Mouse (Mus musculus): ENCODE data around the gene Actl6b. TPM values are rescaled to one million over a fixed set of nuclear protein-coding genes. Genes with fewer than 3 reads are reported as not detected.

The Actl6b gene
- not detected for total RNA-seq (2021)
- long read RNA-seq, experiment 1: 0 reads
- long read RNA-seq, experiment 2: 0 reads

DNA sequence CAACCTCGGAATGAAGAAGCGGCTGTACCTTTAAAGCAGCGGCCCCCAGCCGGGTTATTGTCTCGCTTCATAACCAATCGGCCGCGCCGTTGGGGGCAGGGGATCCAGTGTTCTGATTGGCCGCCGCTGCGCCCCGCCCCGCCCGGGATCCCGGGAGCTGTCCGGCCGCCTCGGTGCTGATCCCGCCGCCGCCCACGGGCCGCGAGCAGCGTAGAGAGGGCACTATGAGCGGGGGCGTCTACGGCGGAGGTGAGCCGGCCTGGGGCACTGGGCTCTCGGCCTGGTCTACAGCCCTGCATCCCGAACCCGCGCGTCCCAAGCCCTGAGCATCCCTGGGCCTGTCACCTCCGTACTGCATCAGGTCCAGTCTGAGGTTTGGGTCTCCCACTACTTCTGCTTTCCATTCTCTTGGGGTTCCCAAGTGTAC lies at the start of gene Actl6b:
Gene Actl6b, plus strand, starts transcription at position 107 of the 427 bp plus-strand sequence.
- DNase-seq (ENCODE audit: low spot score): no peak

DNA sequence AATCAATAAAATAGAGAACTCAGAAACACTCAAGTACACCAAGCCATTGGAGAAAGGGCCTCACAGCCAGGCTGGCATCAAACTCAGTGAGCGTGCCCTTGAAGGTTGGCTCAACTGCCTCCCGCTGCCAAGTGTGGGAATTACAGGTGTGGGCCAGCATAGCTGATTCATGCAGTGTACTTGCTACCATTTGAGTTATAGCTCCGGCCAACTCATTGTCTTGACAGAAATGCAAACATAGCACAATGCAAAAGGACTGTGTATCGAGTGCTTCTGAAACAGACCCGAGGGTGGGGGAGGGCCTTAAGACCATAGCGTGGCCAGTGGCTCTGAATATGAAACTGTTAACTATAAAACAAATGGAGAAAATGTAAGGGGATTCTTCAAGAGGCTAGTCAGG lies 49.3 kb upstream of the Actl6b start:
- DNase-seq (ENCODE audit: low spot score): no peak

DNA sequence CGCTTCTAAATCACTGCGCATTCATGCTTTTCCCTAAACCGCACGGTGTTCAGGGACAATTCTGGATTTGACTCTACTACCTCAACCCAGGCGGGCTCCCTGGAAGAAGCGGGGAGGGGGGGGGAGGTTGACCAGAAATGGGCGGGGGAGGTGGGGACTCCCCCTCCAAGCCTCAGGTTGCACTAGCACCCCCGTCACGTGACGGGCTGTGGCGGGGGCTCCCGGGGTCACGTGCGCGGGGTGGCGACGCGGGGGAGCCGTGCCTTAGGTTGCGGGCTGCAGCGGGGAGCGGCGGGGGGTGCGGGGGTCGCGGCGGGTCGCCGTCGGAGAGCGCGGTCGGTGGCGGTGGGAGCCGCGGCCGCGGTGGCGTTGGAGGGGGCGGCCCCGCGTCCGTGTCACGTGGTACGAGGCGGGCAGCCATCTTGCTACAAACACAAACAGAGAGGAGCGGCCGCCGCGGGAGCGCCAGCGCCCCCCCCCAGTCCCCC lies 43.3 kb upstream of the Actl6b start:
- DNase-seq (ENCODE audit: low spot score): peak; percentile 76

DNA sequence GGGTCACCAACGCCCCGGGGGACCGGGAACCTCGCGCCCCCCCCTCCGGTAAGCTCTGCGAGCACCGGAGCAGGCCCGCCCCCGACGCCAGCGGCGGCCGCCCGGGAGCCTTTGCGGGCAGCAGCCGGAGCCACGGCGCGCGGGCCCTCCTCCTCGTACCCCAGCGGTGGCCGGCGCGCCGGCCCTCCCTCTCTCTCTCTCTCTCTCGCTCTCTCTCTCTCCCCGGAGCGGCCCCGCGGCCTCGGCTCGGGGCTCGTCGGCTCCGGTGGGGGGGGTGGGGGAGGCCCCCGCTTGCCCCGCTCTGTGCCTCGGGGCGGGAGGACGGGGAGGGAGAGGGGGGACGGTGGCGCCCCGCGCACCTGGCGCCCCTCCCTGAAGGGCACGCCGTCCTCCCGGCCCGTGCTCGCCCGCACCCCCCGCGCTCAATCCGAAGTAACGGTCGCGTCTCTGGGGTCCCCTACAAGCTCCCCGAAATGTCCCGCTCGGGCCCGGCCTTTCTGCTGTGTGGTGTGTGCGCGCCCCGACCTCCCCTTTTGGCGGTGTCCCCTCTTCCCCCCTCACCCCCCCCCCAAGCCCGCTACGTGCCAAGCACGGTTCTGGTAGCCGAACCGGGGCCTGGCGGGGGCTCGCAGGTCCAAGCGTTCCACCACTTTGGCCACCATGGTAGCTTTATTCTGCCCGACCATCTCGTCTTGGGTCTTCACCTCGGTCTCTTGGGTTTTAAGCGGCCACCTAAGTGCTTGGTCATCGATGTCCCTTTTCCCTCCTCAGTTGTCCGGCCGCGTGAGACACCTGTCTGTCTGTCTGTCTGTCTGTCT lies 42.5 kb upstream of the Actl6b start:
- no peak for DNase-seq (ENCODE audit: low spot score)

DNA sequence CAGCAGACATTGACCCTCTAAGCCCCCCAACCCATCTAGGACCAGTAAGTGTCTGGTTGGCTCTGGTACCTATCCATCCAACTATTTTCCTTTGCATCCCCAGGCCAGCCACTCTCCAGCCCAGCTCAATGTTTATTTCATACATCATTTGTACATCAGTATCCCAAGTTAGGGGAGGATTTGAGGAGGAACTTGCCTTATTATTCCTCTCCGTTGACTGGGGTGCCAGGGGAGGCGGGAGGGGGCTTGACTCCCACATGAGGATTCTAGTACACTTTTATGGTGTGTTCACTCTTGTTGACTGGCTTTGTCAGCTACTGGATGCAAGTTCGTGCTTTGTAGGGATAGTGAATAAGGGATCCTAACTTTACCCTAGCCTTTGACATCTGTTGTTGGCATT lies 41.6 kb upstream of the Actl6b start:
- no peak for DNase-seq (ENCODE audit: low spot score)

DNA sequence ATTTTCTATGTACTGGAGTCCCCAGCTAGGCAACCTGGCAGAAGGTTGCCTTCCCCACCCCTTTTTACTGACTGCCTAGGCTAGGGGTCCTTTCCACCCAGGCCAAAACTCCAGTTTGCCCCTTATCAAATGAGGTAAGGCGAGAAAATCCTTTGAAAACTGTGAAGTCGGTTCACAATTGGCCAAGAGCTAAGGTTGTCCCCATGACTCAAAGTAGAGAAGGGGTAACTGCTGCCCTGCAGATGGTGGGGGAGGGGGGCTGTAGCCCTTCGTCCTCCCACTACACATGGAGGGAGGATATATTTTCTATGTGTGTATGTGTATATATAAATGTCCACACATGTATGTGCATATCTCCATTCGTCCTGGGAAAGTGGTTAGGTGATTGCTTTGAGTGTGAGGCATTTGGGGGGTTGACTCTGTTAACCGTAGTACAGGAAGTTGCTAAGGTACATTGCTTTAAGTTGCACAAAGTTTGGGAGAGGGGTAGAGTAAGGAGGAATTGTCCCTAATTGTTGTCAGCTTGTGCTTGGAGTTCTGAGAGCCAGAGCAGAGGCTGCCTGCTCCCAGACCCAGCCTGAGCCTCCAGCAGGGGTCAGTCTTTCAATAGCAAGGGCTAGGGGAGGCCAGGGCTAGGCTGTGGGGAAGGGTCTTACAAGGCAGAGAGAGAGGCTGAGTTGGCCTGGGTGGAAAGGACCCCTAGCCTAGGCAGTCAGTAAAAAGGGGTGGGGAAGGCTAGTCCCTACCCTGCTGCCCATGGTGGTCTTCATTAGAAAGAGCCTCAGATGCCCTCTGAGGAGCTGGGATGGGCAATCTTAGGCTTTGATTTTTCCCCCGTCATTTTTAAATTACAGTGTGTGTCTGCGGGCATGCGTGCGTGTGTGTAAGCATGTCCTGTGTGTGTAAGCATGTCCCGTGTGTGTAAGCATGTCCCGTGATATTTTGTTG lies 40.2 kb upstream of the Actl6b start:
- no peak for DNase-seq (ENCODE audit: low spot score)

DNA sequence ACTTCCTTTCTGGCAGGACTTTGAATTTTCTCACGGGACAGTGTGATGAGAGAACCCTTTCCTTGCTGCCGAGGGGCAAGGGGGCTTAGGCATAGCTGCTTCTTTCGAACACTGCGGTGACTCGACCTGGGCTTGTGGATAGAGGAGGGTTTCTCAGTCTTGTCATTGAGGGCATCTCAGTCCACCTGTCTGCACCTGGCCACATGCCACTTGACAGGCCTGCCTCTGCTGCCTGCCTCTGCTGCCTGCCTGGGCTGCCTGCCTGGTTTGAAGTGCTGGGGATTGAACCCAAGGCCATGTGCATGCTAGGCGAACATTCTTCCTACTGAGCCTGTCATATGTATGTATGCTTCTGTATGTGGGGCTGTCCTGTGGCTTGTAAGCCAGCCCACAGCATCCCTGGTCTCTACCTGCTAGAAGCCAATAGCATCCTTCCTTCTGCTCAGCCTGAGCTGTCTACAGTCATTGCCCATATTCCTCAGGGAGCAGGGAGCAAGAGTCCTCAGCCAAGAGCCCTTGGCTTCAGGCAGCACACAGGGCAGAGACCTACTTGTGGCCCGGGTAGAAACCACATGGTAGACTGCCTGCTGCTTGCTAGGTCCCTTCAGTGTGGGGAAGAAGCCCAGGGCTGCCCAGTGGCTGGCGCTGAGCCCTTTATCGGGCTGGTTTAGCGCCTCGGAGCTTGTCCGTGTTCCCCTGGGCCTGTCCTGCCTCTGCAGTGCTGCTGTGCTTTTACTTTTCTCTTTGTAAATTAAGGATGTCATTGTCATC lies 39.2 kb upstream of the Actl6b start:
- no peak for DNase-seq (ENCODE audit: low spot score)

DNA sequence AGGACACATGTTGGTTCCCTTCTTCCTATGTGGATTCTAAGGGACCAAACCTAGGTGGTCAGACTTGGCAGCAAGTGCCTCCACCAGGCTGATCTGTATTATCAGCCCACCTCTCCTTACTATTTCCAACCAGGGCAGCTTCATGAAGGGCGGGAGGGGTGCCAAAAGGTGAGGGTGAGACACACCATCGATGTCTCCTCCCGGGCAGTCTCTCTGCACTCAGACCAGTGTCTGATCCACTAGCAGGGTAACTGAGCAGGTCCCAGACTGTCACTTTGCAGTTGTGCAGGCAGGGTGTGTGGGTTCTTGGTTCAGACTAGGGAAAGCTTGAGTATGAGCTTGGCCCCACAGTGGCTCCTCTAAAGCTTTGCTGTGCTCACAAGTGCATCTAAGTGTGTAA lies 38.5 kb upstream of the Actl6b start:
- DNase-seq (ENCODE audit: low spot score): no peak

DNA sequence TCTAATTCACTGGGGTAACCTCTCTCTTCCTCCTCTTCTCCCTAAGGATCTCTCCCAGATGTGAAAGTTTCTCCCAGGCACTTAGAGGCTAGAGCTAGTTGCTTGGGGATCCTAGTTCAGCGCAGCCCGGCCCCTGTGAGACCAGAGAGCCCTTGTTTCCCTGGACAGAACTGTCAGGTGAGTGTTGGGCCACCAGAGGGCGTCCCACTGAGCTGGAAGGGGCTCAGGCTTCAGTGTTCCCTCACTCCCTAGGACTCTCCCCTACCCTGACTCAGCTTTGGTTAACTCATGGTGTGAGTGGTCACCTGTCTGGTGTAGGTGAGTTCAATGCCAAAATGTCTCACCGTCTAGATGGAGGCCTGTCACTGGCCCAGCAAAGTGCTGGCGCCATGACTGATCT lies 34.9 kb upstream of the Actl6b start, which contains the start of gene Gigyf1:
Gene Gigyf1, plus strand, starts transcription at position 113 of the 400 bp plus-strand sequence.
- peak; percentile 20 for DNase-seq (ENCODE audit: low spot score)

DNA sequence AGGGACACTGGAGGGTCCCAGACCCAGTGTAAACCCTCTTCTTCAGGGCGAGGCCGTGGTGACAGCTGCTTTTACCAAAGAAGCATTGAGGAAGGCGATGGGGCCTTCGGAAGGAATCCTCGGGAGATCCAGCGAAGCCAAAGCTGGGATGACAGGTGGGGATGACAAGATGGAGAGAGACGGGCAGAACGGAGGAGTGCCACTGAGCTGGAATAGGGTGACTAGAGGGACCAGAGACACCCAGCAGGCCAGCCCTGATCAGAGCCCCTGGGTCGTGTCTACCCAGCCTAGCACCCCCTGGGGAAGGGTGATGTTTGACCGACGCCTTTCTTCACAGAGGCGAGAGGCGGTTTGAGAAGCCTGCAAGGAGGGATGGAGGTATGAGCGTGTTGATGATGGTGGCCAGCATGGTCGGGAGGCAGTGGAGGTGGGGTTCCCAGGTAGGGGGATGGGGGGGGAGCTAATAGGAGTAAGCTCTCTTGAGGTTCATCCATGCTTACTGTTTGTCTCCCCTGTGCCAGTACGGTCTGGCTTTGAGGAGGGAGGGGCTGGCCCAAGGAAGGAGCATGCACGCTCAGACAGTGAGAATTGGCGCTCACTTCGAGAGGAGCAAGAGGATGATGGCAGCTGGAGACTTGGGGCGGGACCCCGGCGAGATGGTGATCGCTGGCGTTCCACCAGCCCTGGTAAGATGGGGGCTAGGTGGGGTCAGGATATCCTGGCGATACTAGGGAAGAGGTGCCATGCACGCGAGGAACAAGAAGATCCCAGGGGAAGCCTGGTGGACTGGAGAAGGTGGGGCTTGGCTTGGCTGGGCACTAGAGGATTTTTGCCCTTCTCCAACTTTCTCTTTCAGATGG lies 33.4 kb upstream of the Actl6b start:
- no peak for DNase-seq (ENCODE audit: low spot score)

DNA sequence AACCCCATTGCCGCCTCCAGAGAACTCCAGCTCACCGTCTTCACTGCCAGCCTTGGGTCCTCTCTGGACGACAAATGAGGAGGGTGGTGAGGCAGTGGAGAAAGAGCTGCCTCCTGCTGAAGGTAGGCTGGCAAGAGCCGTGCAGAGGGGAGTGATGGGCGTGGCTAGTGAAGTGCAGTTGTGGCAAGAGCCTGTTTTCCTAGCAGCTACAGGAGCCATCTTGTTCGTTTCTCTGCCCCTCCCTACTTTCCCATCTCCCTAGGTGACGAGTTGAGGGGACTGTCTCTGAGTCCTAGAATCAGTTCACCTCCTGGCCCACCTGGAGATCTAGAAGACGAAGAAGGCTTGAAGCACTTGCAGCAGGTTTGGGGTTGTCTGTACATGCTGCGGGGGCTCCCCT lies 31.5 kb upstream of the Actl6b start:
- DNase-seq (ENCODE audit: low spot score): no peak

DNA sequence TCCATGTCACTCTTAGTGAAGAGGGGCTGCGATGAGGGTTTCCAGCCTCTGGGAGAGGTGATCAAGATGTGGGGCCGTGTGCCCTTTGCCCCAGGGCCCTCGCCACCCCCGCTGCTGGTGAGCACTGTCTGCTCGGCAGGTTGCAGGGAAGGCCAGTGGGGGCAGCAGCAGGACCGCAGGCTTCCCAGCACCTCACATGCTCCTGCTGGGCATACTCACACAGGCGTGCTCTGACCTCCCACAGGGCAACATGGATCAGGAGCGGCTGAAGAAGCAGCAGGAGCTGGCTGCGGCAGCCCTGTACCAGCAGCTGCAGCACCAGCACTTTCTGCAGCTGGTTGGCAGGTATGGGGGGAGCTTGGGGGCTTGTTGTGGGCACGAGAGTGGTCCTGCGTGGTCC lies 30.6 kb upstream of the Actl6b start:
- peak; percentile 0 for DNase-seq (ENCODE audit: low spot score)

DNA sequence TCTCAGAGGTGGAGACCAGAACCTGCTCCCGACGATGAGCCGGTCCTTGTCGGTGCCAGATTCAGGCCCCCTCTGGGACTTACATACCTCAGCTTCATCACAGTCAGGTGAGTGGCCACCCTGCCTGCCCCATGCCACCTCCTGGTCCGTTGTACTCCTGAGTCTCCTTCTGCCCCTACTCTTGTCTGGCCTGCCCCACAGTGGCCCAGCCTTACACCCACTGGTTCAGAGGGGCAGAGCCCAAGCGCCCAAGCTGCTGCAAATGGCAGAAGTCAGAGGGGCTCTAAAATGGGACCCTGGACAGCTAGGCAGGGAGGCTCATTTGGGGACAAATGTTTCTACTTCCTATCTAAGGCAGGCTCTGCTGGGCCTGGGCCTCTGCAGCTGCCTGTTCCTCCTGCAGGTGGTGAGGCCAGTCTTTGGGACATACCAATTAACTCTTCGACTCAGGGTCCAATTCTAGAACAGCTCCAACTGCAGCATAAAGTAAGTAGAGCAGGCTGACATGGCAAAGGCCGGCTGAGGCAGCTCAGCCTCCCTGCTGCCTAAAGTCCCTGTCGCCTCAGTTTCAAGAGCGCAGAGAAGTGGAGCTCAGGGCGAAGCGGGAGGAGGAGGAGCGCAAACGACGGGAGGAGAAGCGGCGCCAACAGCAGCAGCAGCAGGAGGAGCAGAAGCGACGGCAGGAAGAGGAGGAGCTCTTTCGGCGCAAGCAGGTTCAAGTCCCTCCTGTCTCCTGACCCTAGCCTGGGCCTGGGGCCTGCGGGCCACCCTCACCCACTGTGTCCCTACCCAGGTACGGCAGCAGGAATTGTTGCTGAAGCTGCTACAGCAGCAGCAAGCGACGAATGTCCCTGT lies 29.7 kb upstream of the Actl6b start:
- peak; percentile 0 for DNase-seq (ENCODE audit: low spot score)

DNA sequence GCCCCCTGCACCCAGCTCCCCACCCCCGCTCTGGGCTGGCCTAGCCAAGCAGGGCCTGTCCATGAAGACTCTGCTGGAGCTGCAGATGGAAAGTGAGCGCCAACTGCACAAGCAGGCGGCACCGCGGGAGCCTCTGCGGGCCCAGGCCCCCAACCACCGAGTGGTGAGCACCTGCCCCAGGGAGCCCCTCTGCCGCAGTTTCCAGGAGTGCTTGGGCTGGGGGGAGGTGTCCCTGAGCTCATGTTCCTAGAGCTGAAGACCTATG lies 29.1 kb upstream of the Actl6b start:
- peak; percentile 2 for DNase-seq (ENCODE audit: low spot score)

DNA sequence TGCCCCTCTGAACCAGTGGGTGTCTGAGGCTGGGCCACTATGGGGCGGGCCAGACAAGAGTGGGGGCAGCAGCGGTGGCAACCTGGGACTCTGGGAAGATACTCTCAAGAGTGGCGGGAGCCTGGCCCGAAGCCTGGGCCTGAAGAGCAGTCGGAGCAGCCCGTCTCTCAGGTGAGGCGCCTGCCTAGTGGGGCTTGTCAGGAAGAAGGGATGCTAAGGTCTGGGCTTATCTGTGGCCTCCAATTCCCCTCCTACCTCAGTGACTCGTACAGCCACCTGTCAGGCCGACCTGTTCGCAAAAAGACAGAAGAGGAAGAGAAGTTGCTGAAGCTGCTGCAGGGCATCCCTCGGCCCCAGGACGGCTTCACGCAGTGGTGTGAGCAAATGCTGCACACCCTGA lies 28.6 kb upstream of the Actl6b start:
- DNase-seq (ENCODE audit: low spot score): no peak

DNA sequence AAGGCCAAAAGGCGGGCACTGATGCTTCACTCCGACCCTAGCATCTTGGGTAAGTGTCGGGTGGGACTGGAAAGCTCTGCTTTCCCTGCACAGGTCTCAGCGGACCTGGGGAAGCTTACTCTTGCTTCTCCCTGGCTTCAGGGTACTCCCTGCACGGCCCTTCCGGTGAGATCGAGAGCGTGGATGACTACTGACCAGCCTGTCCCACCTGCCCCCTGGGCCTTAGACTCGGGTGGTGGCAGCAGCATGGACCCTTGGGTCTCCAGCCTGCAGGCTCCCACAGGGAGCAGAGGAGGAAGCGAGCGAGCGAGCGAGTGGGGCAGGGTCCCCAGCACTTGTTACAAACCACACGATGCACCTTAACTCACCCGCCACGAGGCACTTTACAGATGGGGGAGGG lies 27.8 kb upstream of the Actl6b start:
- no peak for DNase-seq (ENCODE audit: low spot score)

DNA sequence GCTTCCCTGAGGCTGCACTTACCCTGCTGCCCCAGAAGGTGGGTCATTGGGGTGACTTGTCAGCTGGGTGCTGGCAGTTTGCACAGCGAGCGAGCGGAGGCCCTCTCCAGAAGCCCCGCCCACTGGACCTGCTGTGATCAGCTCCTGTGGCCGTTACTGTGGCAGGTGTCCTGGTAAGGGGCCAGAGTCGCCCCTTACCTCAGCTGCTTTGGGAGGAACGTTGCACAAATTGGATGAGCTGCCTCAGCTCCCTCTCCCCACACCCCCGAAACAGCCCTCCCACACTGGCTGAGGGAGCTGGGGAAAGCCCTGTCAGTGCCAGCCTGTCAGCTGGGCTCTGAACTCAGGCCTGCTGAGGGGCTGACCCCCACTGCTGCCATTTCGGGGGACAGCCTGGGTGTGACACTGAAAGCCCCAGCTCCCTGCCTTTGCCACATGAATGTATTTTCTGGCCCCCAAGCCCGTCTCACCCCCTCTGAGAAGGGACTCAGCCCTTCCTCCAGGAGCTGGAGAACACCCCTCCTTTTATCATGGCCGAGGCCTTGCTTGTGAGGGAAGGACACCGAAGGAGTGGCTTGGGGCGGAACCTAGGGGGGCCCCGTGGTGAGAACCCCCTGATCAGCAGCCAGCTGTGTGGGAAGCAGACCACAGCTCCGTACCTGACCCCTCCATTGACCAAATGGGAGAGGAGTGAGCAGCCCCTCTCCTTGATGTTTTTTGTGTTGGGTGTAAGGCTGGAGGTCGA lies 27.0 kb upstream of the Actl6b start:
- DNase-seq (ENCODE audit: low spot score): no peak

DNA sequence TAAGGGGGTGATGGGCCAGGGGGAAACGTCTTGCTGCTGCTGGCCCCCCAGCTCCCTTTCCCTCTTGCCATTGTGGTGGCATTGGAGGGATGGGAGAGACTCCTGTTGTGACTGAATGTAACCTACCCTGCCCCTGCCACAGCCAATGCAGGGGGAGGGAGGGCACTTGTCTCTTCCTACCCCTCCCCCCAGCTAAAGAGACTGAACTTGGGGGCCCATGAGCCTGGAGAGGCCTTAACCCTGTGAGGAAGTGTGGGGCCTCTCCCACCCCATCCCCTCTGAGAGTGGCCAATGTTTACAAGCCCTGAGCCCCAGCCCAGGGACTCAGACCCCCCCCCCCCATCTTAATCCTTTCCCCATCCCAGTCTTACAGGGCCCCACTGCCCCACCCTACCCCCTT lies 25.9 kb upstream of the Actl6b start:
- no peak for DNase-seq (ENCODE audit: low spot score)

Data from gastrocnemius, adult 18-20 months (tissue).